Mouse (Mus musculus) stomach, postnatal 0 days (tissue): ENCODE data around the gene Slc44a3. TPM values are rescaled to one million over a fixed set of nuclear protein-coding genes. Genes with fewer than 3 reads are reported as not detected.

Source experiments
- ATAC-seq: fragments of 200-750 bp; cut with Nextera tagmentation; 2 replicates; pipeline ENCODE4 v1.8.0; 2017; ENCODE audit not compliant: low FRiP score, low TSS enrichment
- DNase-seq: peaks from one replicate; pipeline ENCODE4 v3.0.0-alpha.2; 2016; ENCODE audit warnings: low spot score
- H3K27ac ChIP-seq: fragments of 300-500 bp; sonication (generic); replicated peaks from 2 replicates; pipeline ENCODE4 v1.5.1; 2014; ENCODE audit warnings: mild to moderate bottlenecking, control low read depth
- H3K27me3 ChIP-seq: fragments of 300-500 bp; sonication (generic); 2 replicates; pipeline ENCODE4 v1.6.1; 2014; ENCODE audit warnings: low read length; ENCODE audit not compliant: control insufficient read depth, insufficient read depth
- H3K36me3 ChIP-seq: fragments of 300-500 bp; sonication (generic); 2 replicates; pipeline ENCODE4 v1.6.1; 2014; ENCODE audit warnings: low read length, mixed read lengths; ENCODE audit not compliant: control insufficient read depth, insufficient read depth
- H3K4me1 ChIP-seq: fragments of 300-500 bp; sonication (generic); replicated peaks from 2 replicates; pipeline ENCODE4 v1.6.1; 2014; ENCODE audit warnings: antibody characterized with exemption; ENCODE audit not compliant: control insufficient read depth, insufficient read depth
- H3K4me2 ChIP-seq: fragments of 300-500 bp; sonication (generic); replicated peaks from 2 replicates; pipeline ENCODE4 v1.6.1; 2014; ENCODE audit warnings: low read depth, mild to moderate bottlenecking, control low read depth, moderate library complexity
- H3K4me3 ChIP-seq: fragments of 300-500 bp; sonication (generic); 2 replicates; pipeline ENCODE4 v1.5.1; 2014; ENCODE audit warnings: low read depth, low read length, control low read depth
- H3K9ac ChIP-seq: fragments of 300-500 bp; sonication (generic); 2 replicates; pipeline ENCODE4 v1.6.1; 2014; ENCODE audit warnings: mild to moderate bottlenecking, low read length, control low read depth, mixed read lengths
- H3K9me3 ChIP-seq: fragments of 300-500 bp; sonication (generic); 2 replicates; pipeline ENCODE4 v1.6.1; 2016; ENCODE audit warnings: low read length; ENCODE audit not compliant: control insufficient read depth
- CTCF ChIP-seq: IDR thresholded peaks from 2 replicates; pipeline ENCODE4 v1.5.1; 2016; ENCODE audit warnings: antibody characterized with exemption, low read depth, mild to moderate bottlenecking, moderate library complexity
- EP300 ChIP-seq: optimal IDR thresholded peaks from 2 replicates; pipeline ENCODE3; 2016; ENCODE audit warnings: antibody characterized with exemption
- WGBS: fragments of 180-500 bp; shearing (Covaris S2); extraction: QIAGEN DNeasy Blood & Tissue Kit; methylation state at CpG from one replicate; pipeline ENCODE4 v1.1.7; 2014; 5-methylcytosine and 5-hydroxymethylcytosine counted together
- polyA plus RNA-seq: library from polyadenylated mRNA; unstranded; fragments of >200 nt; fragmentation: Nextera tagmentation; extraction: Ambion mirVana; gene quantifications from 2 replicates; pipeline ENCODE4 v1.2.1, GENCODE M21; 2015

Slc44a3 gene
- polyA plus RNA-seq, 1 experiment from 2014 or later = 42.7 TPM

- H3K9me3 ChIP-seq = no peaks in the 10 kb centered on the region
- no peak overlapping the region for H3K9ac ChIP-seq
- TF ChIP-seq CTCF = no peak
- TF ChIP-seq EP300 = no peak
Measured at GRCm38 (mm10) chr3:121489462-121490118, 42.6 kb downstream of the Slc44a3 start.

GRCm38 (mm10) chr3:121485201-121485600 lies 47.0 kb downstream of the Slc44a3 start:
- H3K27ac ChIP-seq = no peak overlapping the region
- 57% methylated on average over 2 of the region's 2 CpGs for WGBS
- H3K4me1 ChIP-seq = no peaks in the 10 kb centered on the region
- no peak for TF ChIP-seq EP300
- no peak for TF ChIP-seq CTCF
- no peaks in the 10 kb centered on the region for H3K27me3 ChIP-seq
- H3K4me3 ChIP-seq = no peak overlapping the region
- DNase-seq = no peak
- no peak overlapping the region for H3K4me2 ChIP-seq
- no peaks in the 10 kb centered on the region for H3K9me3 ChIP-seq
- no peaks in the 10 kb centered on the region for H3K36me3 ChIP-seq
- no peak for ATAC-seq
- no peak overlapping the region for H3K9ac ChIP-seq

More at GRCm38 (mm10) chr3:121489462-121490118, 42.6 kb downstream of the Slc44a3 start:
- Histone ChIP-seq H3K4me1 (no peaks in the 10 kb centered on the region), H3K4me3 (no peak overlapping the region), H3K27ac (peak overlapping the region; percentile 18), H3K36me3 (no peaks in the 10 kb centered on the region), H3K27me3 (no peaks in the 10 kb centered on the region), H3K4me2 (no peak overlapping the region)
- 55% methylated on average over 12 of the region's 12 CpGs for WGBS
- DNase-seq (no peak), ATAC-seq (no peak)

GRCm38 (mm10) chr3:121483266-121484161 lies 48.7 kb downstream of the Slc44a3 start:
- Histone ChIP-seq H3K4me1 (no peaks in the 10 kb centered on the region), H3K27me3 (no peaks in the 10 kb centered on the region), H3K4me2 (no peak overlapping the region), H3K27ac (no peak overlapping the region), H3K4me3 (no peak overlapping the region), H3K36me3 (no peaks in the 10 kb centered on the region), H3K9ac (no peak overlapping the region), H3K9me3 (no peaks in the 10 kb centered on the region)
- no peak for ATAC-seq
- no peak for DNase-seq
- WGBS = 59% methylated on average over 25 of the region's 25 CpGs
- TF ChIP-seq EP300 (no peak), CTCF (no peak)

- Histone ChIP-seq H3K27ac (no peak overlapping the region), H3K9ac (no peak overlapping the region)
- 43% methylated on average over 6 of the region's 6 CpGs for WGBS
Measured at GRCm38 (mm10) chr3:121481564-121481963, 50.6 kb downstream of the Slc44a3 start.

GRCm38 (mm10) chr3:121480961-121481436 lies 51.2 kb downstream of the Slc44a3 start:
- DNase-seq (no peak), ATAC-seq (no peak)
- no peak overlapping the region for H3K4me3 ChIP-seq
- H3K27me3 ChIP-seq = no peaks in the 10 kb centered on the region
- H3K36me3 ChIP-seq = no peaks in the 10 kb centered on the region
- WGBS = 47% methylated on average over 8 of the region's 8 CpGs
- H3K9ac ChIP-seq = no peak overlapping the region
- no peaks in the 10 kb centered on the region for H3K4me1 ChIP-seq
- no peak for TF ChIP-seq CTCF
- no peak for TF ChIP-seq EP300
- no peak overlapping the region for H3K27ac ChIP-seq
- H3K4me2 ChIP-seq = no peak overlapping the region
- H3K9me3 ChIP-seq = no peaks in the 10 kb centered on the region

More at GRCm38 (mm10) chr3:121481564-121481963, 50.6 kb downstream of the Slc44a3 start:
- H3K4me3 ChIP-seq = no peak overlapping the region
- ATAC-seq (no peak), DNase-seq (no peak)
- H3K27me3 ChIP-seq = no peaks in the 10 kb centered on the region
- no peaks in the 10 kb centered on the region for H3K9me3 ChIP-seq
- TF ChIP-seq EP300 = no peak
- TF ChIP-seq CTCF = no peak
- H3K4me1 ChIP-seq = no peaks in the 10 kb centered on the region
- no peak overlapping the region for H3K4me2 ChIP-seq
- no peaks in the 10 kb centered on the region for H3K36me3 ChIP-seq
